Mouse (Mus musculus) MEL (cell line): ENCODE data around the gene Gm49369. TPM values are rescaled to one million over a fixed set of nuclear protein-coding genes. Genes with fewer than 3 reads are reported as not detected.

Experiments used
- DNase-seq: peaks from one replicate; pipeline ENCODE4 v3.0.0; 2011; ENCODE audit warnings: low read depth, low spot score
- H3K27ac ChIP-seq: 2 replicates; pipeline ENCODE4 v1.5.1; 2012; ENCODE audit warnings: low read depth, mild to moderate bottlenecking, control low read depth, low read length, moderate library complexity; ENCODE audit not compliant: control insufficient read depth
- H3K27me3 ChIP-seq, 2 experiments: fragments of 150-350 bp in 1 of 2; sonication (generic) in 1 of 2; 2 replicates each; pipeline ENCODE4 v1.6.1; 2012; ENCODE audit warnings: low read length in 2 of 2, mild to moderate bottlenecking in 2 of 2, improper control_type of control experiment in 1 of 2, moderate library complexity in 1 of 2; ENCODE audit not compliant: insufficient read depth in 2 of 2, control insufficient read depth in 1 of 2
- H3K36me3 ChIP-seq, 2 experiments: 2 replicates each; pipeline ENCODE4 v1.6.1; 2012 to 2014; ENCODE audit warnings: low read length in 2 of 2, improper control_type of control experiment in 1 of 2, inconsistent platforms in 1 of 2, mild to moderate bottlenecking in 1 of 2; ENCODE audit not compliant: insufficient read depth in 2 of 2, control insufficient read depth in 1 of 2
- H3K4me1 ChIP-seq, 2 experiments: fragments of 150-350 bp in 1 of 2; sonication (generic) in 1 of 2; 2 replicates each; pipeline ENCODE4 v1.6.1; 2012; ENCODE audit warnings: low read length in 2 of 2, improper control_type of control experiment in 1 of 2, mild to moderate bottlenecking in 1 of 2; ENCODE audit not compliant: insufficient read depth in 2 of 2, control insufficient read depth in 1 of 2
- H3K4me3 ChIP-seq, 2 experiments: fragments of 150-350 bp in 1 of 2; sonication (generic) in 1 of 2; 2 replicates each; pipeline ENCODE4 v1.5.1; 2012; ENCODE audit warnings: low read depth in 2 of 2, low read length in 2 of 2, mild to moderate bottlenecking in 2 of 2, moderate library complexity in 2 of 2, control low read depth in 1 of 2, improper control_type of control experiment in 1 of 2; ENCODE audit not compliant: control insufficient read depth in 1 of 2, insufficient read depth in 1 of 2
- H3K79me2 ChIP-seq: 2 replicates; pipeline ENCODE4 v1.6.1; 2012; ENCODE audit warnings: mild to moderate bottlenecking, low read length, moderate library complexity; ENCODE audit not compliant: control insufficient read depth, poor library complexity, insufficient read depth
- H3K9ac ChIP-seq: 2 replicates; pipeline ENCODE4 v1.6.1; 2012; ENCODE audit warnings: low read depth, mild to moderate bottlenecking, control low read depth, low read length, moderate library complexity; ENCODE audit not compliant: control insufficient read depth, poor library complexity, severe bottlenecking
- H3K9me3 ChIP-seq: fragments of 150-350 bp; sonication (generic); replicated peaks from 2 replicates; pipeline ENCODE4 v1.6.1; 2012; ENCODE audit warnings: mild to moderate bottlenecking, low read length, improper control_type of control experiment, moderate library complexity; ENCODE audit not compliant: insufficient read depth
- BHLHE40 ChIP-seq: IDR thresholded peaks from 2 replicates; pipeline ENCODE4 v1.6.1; 2012; ENCODE audit warnings: low read depth, mild to moderate bottlenecking, inconsistent platforms, low read length, improper control_type of control experiment, borderline replicate concordance
- CHD2 ChIP-seq: IDR thresholded peaks from 2 replicates; pipeline ENCODE4 v1.6.1; 2011; ENCODE audit warnings: low read length, improper control_type of control experiment
- CTCF ChIP-seq, 3 experiments: IDR thresholded peaks in 2 of 3; conservative IDR thresholded peaks in 1 of 3; 2 replicates each; pipeline ENCODE4 v1.5.1; 2011 to 2012; ENCODE audit warnings: low read length in 3 of 3, low read depth in 2 of 3, mild to moderate bottlenecking in 2 of 3, improper control_type of control experiment in 1 of 3, inconsistent platforms in 1 of 3, mixed read lengths in 1 of 3, moderate library complexity in 1 of 3; ENCODE audit not compliant: control insufficient read depth in 1 of 3, insufficient read depth in 1 of 3, poor library complexity in 1 of 3, severe bottlenecking in 1 of 3
- EP300 ChIP-seq, 2 experiments: IDR thresholded peaks; 2 replicates each; pipeline ENCODE4 v1.6.1; 2011; ENCODE audit warnings: improper control_type of control experiment in 2 of 2, low read length in 2 of 2, low read depth in 1 of 2, mild to moderate bottlenecking in 1 of 2
- GATA1 ChIP-seq: IDR thresholded peaks from 2 replicates; pipeline ENCODE4 v1.6.1; 2011; ENCODE audit warnings: low read depth, low read length, improper control_type of control experiment
- JUND ChIP-seq: IDR thresholded peaks from 2 replicates; pipeline ENCODE4 v1.6.1; 2011; ENCODE audit warnings: low read depth, mild to moderate bottlenecking, improper control_type of control experiment, low read length
- POLR2AphosphoS5 ChIP-seq: IDR thresholded peaks from 2 replicates; pipeline ENCODE4 v1.6.1; 2012; ENCODE audit warnings: low read depth, borderline replicate concordance, mild to moderate bottlenecking, inconsistent platforms, low read length, moderate library complexity, mixed read lengths
- SMC3 ChIP-seq: IDR thresholded peaks from 2 replicates; pipeline ENCODE4 v1.6.1; 2011; ENCODE audit warnings: low read depth, low read length, improper control_type of control experiment
- TAL1 ChIP-seq: IDR thresholded peaks from 2 replicates; pipeline ENCODE4 v1.6.1; 2012; ENCODE audit warnings: mild to moderate bottlenecking, inconsistent platforms, low read length, moderate library complexity, mixed read lengths
- TCF12 ChIP-seq: IDR thresholded peaks from 2 replicates; pipeline ENCODE4 v1.6.1; 2014; ENCODE audit warnings: low read depth, mild to moderate bottlenecking, inconsistent platforms, low read length, improper control_type of control experiment, moderate library complexity
- ZNF384 ChIP-seq: IDR thresholded peaks from 2 replicates; pipeline ENCODE4 v1.6.1; 2012; ENCODE audit warnings: low read depth, mild to moderate bottlenecking, inconsistent platforms, low read length, improper control_type of control experiment
- polyA plus RNA-seq, 2 experiments: library from polyadenylated mRNA; stranded (reverse) in 1 of 2; unstranded in 1 of 2; fragments of >175 nt in 1 of 2; fragments of >200 nt in 1 of 2; gene quantifications; 2 replicates each; pipeline versions ENCODE4 v1.2.1 to v1.2.4; 2012; ENCODE audit warnings: low replicate concordance in 2 of 2, low read depth in 1 of 2; ENCODE audit not compliant: insufficient read length in 2 of 2, insufficient read depth in 1 of 2, missing spikeins in 1 of 2
- total RNA-seq: library from RNA; depleted of rRNA; stranded (reverse); fragments of 300-350 nt; gene quantifications from 2 replicates; pipeline ENCODE4 v1.2.3, GENCODE M21; 2012

The Gm49369 gene
- total and polyA plus RNA-seq, 3 experiments: 3.2 to 15.2 TPM; not detected in 1

- Histone ChIP-seq H3K27me3 (no peaks in the 10 kb centered on the region), H3K9ac (no peak overlapping the region), H3K4me1 (peaks cover 30 to 56% of the 10 kb centered on the region in 2 experiments), H3K4me3 (no peak overlapping the region), H3K36me3 (peaks cover 0 to 31% of the 10 kb centered on the region in 2 experiments; a peak in 2 of 4 replicates), H3K27ac (no peak overlapping the region), H3K79me2 (peaks cover 15% of the 10 kb centered on the region), H3K9me3 (no peaks in the 10 kb centered on the region)
- TF ChIP-seq EP300 (IDR thresholded peaks at IDR 0.05; ENCODE audit: low read depth in 1 of 2, low read length in 2 of 2): peak in 1 of 2 experiments; percentile 29; a peak in 1 of 4 replicates
- TF ChIP-seq TAL1: no peak
- peak; percentile 22 for DNase-seq
Observed at GRCm38 (mm10) chr7:142391108-142391507, 8.6 kb upstream of the Gm49369 start.

DNA sequence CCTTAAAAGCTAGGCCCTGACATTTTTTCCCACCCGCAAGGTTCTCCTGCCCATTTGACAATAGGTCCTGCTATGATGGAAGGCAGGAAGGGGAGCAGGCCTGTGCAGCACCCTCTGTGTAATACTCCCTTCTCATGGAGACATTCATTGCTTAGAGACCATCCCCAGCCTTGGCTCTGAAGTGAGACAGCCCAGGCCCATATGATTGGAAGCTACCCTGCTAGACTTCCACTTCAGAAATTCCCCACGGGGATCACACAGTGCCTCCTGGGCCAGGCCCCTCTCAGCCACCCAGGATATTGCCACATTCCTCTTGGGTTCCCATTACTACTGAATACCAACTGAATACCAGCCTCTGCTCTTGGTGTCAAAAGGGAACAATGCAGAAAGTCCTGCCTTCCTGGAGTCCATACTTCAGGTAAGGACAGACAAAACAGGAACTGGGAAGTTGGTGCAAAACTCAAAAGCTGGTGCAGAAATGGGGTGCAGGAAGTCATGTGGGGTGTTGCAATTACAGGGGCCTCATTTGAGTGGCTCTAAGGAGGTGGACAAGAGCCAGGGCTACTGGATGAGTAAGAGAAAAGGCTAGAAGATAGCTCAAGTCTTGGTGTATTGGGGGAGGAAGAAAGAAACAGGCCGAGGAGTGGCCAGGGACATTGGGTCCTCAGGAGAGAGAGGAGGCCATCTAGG lies 7.6 kb upstream of the Gm49369 start:
- Histone ChIP-seq H3K27me3 (no peaks in the 10 kb centered on the region), H3K9me3 (no peaks in the 10 kb centered on the region), H3K27ac (no peak overlapping the region), H3K79me2 (peaks cover 21% of the 10 kb centered on the region), H3K9ac (no peak overlapping the region), H3K4me3 (no peak overlapping the region), H3K4me1 (peaks cover 22 to 49% of the 10 kb centered on the region in 2 experiments), H3K36me3 (peaks cover 0 to 22% of the 10 kb centered on the region in 2 experiments)
- TF ChIP-seq JUND (no peak), POLR2AphosphoS5 (no peak), CHD2 (no peak), ZNF384 (no peak), GATA1 (no peak), CTCF (IDR thresholded peaks at IDR 0.05 in 2 of 3, conservative IDR thresholded peaks at IDR 0.05 in 1 of 3; ENCODE audit: control insufficient read depth in 1 of 3, insufficient read depth in 1 of 3, low read depth in 2 of 3, low read length in 3 of 3, poor library complexity in 1 of 3, severe bottlenecking in 1 of 3) (no peak), TCF12 (no peak), BHLHE40 (no peak), SMC3 (no peak)
- peak; percentile 29 for DNase-seq

DNA sequence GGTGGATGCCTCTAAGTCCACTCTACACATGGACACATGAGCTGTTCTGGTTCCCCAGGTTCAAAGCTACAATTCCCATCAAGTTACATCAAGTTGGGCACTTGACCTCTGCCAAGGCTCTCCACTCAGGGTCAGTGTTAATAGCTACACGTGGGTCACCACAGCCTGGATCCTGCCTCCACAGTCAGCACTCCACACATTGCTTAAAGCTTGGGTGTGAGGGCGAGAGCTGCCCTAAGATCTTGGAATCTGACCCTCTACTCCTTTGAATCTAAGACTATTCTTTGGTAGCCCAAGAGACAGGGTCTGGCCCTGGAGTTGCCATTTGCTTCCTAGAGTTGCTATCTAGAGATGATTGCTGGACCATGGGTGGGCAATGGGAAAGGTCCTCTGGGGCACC lies 6.3 kb upstream of the Gm49369 start:
- Histone ChIP-seq H3K36me3 (peaks cover 2 to 9% of the 10 kb centered on the region in 2 experiments), H3K27ac (no peak overlapping the region)
- DNase-seq: no peak
- TF ChIP-seq TAL1: no peak
- TF ChIP-seq, all 39 proteins: peak for 0
- Histone ChIP-seq H3K9ac (no peak overlapping the region), H3K4me3 (no peak overlapping the region), H3K4me1 (peaks cover 9 to 35% of the 10 kb centered on the region in 2 experiments), H3K9me3 (no peaks in the 10 kb centered on the region), H3K27me3 (no peaks in the 10 kb centered on the region), H3K79me2 (peaks cover 21% of the 10 kb centered on the region)
